Mouse (Mus musculus) small intestine, adult 2 months (tissue): ENCODE measurements around the gene Scnn1b. TPM values are rescaled to one million over a fixed set of nuclear protein-coding genes. Genes with fewer than 3 reads are reported as not detected.

Experiments
- H3K27ac ChIP-seq: fragments of 200-500 bp; 2 replicates; pipeline ENCODE4 v1.5.1; 2012; ENCODE audit warnings: low read depth, low read length, control low read depth, inconsistent platforms; ENCODE audit not compliant: insufficient read depth
- H3K27me3 ChIP-seq: fragments of 200-500 bp; 2 replicates; pipeline ENCODE4 v1.6.1; 2012; ENCODE audit warnings: mild to moderate bottlenecking, moderate library complexity, low read length, inconsistent platforms; ENCODE audit not compliant: control insufficient read depth, insufficient read depth
- H3K36me3 ChIP-seq: fragments of 200-500 bp; 2 replicates; pipeline ENCODE4 v1.6.1; 2012; ENCODE audit warnings: mild to moderate bottlenecking, low read length, control low read depth, inconsistent platforms; ENCODE audit not compliant: control insufficient read depth, insufficient read depth
- H3K4me1 ChIP-seq: fragments of 200-500 bp; 2 replicates; pipeline ENCODE4 v1.6.1; 2012; ENCODE audit warnings: low read length, inconsistent platforms, mixed read lengths; ENCODE audit not compliant: control insufficient read depth, insufficient read depth, insufficient read length
- H3K4me3 ChIP-seq: fragments of 200-500 bp; 2 replicates; pipeline ENCODE4 v1.5.1; 2012; ENCODE audit warnings: low read depth, mild to moderate bottlenecking, control low read depth, inconsistent platforms, low read length, moderate library complexity
- CTCF ChIP-seq: fragments of 200-500 bp; IDR thresholded peaks from 2 replicates; pipeline ENCODE4 v1.5.1; 2012; ENCODE audit warnings: low read depth, mild to moderate bottlenecking, control low read depth, inconsistent platforms, low read length, moderate library complexity, mixed read lengths; ENCODE audit not compliant: insufficient replicate concordance, insufficient read length; ENCODE audit errors: extremely low read depth
- POLR2A ChIP-seq: fragments of 200-500 bp; IDR thresholded peaks from 2 replicates; pipeline ENCODE4 v1.6.1; 2012; ENCODE audit warnings: low read depth, mild to moderate bottlenecking, control low read depth, inconsistent platforms, low read length, moderate library complexity
- WGBS: fragments of 180-500 bp; shearing (Covaris S2); methylation state at CpG from one replicate; pipeline ENCODE4 v1.1.7; 2018; 5-methylcytosine and 5-hydroxymethylcytosine counted together
- polyA plus RNA-seq: library from polyadenylated mRNA; depleted of rRNA; stranded (reverse); fragments of >200 nt; gene quantifications from 2 replicates; pipeline ENCODE4 v1.2.3, GENCODE M21; 2012

Scnn1b gene
- polyA plus RNA-seq, 1 experiment, result 0.10 TPM

DNA sequence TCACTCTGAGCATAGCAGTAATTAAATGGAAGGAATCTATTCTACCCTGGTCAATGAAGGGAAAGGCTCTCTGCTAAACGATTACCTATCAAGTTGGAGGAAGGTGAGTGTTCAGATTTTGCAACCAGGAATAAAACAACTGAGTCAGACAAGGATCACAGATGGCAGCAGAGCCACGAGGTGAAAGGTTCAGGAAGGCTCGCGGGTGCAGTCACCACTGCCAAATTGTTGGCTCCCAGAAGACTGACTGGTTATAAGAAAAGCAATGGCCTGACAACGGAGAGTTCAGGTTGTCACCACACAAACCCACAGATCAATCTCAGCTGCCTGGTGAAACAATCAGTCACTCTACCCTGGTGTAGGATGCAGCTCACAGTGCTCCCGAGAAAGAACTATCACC, 18.9 kb upstream of the Scnn1b start:
- no peak for TF ChIP-seq CTCF
- TF ChIP-seq POLR2A, result no peak
- Histone ChIP-seq H3K27ac (no peak overlapping the region), H3K27me3 (no peaks in the 10 kb centered on the region), H3K4me3 (no peak overlapping the region), H3K4me1 (no peaks in the 10 kb centered on the region), H3K36me3 (no peaks in the 10 kb centered on the region)
- WGBS, result 61% methylated on average over 6 of the region's 6 CpGs

DNA sequence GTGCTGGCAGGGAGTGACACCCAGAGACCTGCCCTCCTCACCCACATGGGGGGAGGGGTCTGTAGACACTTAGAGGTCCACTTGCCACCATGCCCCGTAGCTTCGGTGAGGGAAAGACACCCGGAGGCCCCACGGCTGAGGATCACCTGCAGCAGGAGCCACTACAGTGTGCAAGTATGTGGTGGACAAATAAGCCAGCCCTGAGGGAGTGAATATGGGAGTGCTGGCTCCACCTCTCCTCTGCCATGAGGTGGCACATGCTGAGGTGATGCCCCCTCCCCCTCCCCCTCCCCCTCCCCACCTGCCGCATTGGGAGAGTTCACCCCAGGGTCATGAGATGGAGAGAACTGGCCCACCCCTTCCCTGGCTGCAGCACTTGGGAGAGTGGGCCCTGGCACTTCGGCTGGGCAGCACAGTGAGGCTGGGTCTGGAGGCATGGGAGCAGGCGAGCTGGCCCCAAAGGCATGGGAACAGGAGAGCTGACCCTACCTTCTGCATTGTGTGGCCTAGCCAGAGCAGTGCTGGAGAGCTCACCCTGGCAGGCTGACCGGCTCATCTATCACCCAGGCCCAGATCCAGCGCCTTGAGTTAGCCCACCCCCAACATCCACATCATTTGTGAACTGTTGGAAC, 16.2 kb upstream of the Scnn1b start:
- no peaks in the 10 kb centered on the region for H3K4me1 ChIP-seq
- no peaks in the 10 kb centered on the region for H3K36me3 ChIP-seq
- TF ChIP-seq CTCF, result no peak
- TF ChIP-seq POLR2A, result no peak
- no peak overlapping the region for H3K4me3 ChIP-seq
- 60% methylated on average over 9 of the region's 9 CpGs for WGBS
- H3K27me3 ChIP-seq, result no peaks in the 10 kb centered on the region
- no peak overlapping the region for H3K27ac ChIP-seq

GRCm38 (mm10) chr7:121857177-121857884, 7.5 kb upstream of the Scnn1b start:
- no peak for TF ChIP-seq CTCF
- TF ChIP-seq POLR2A, result no peak
- WGBS, result 57% methylated on average over 11 of the region's 11 CpGs

DNA sequence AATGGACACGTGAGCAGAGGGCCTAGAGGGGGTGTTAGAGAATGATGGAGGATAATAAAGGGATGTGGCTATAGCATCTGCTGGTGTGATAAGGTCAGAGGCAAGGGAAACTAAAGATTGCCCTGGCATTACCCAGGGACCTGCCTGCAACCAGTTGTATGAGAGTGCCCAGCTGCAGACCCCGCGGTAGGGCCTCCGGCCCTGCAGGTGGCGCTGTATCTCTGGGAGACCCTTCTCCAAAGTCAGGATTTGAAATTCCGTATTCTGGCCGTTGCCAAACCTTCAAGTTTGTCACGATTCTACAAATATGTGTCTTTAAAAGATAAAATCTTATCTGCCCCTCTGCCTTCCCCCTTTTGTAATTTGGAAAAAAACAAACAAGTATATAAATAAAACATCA, 5.9 kb upstream of the Scnn1b start:
- peak; percentile 28; the same call in 1 of the 2 replicates for TF ChIP-seq CTCF
- TF ChIP-seq POLR2A, result no peak
- 78% methylated on average over 8 of the region's 8 CpGs for WGBS
- Histone ChIP-seq H3K4me1 (no peaks in the 10 kb centered on the region), H3K36me3 (no peaks in the 10 kb centered on the region), H3K27ac (no peak overlapping the region), H3K4me3 (no peak overlapping the region), H3K27me3 (no peaks in the 10 kb centered on the region)

More at GRCm38 (mm10) chr7:121857177-121857884, 7.5 kb upstream of the Scnn1b start:
- no peaks in the 10 kb centered on the region for H3K36me3 ChIP-seq
- H3K4me1 ChIP-seq, result no peaks in the 10 kb centered on the region
- no peak overlapping the region for H3K4me3 ChIP-seq
- H3K27ac ChIP-seq, result no peak overlapping the region
- no peaks in the 10 kb centered on the region for H3K27me3 ChIP-seq

- no peaks in the 10 kb centered on the region for H3K27me3 ChIP-seq
- no peak overlapping the region for H3K27ac ChIP-seq
- H3K36me3 ChIP-seq, result no peaks in the 10 kb centered on the region
- 75% methylated on average over 3 of the region's 3 CpGs for WGBS
- H3K4me1 ChIP-seq, result no peaks in the 10 kb centered on the region
- TF ChIP-seq POLR2A (no peak), CTCF (no peak)
- H3K4me3 ChIP-seq, result no peak overlapping the region
These were observed 6.8 kb downstream of the Scnn1b start for GRCm38 (mm10) chr7:121871631-121872030.

DNA sequence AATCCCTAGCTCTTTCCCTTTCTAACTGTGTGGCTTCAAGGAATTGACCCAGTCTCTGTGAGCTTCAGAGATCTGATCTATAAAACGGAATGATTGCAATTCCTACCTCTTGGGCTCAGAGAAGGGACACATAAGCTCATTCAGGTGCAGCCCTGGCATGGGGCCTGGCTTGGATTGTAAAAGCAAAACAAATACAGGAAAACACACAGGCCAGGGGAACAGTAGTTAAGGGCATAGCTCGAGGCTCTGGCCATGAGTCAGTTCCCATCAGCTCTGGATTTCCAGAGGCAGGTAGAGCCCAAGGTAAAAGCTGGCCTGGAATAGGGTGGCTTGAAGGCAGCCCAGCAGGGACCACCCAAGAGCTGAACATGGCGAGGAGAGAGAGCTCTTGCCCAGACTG, 9.2 kb downstream of the Scnn1b start:
- H3K27ac ChIP-seq, result no peak overlapping the region
- TF ChIP-seq CTCF (no peak), POLR2A (no peak)
- H3K27me3 ChIP-seq, result no peaks in the 10 kb centered on the region
- no peaks in the 10 kb centered on the region for H3K36me3 ChIP-seq
- no peaks in the 10 kb centered on the region for H3K4me1 ChIP-seq
- H3K4me3 ChIP-seq, result no peak overlapping the region
- WGBS, result 30% methylated on average over 3 of the region's 3 CpGs

GRCm38 (mm10) chr7:121874784-121875183, 9.9 kb downstream of the Scnn1b start:
- Histone ChIP-seq H3K27me3 (no peaks in the 10 kb centered on the region), H3K4me3 (no peak overlapping the region), H3K36me3 (no peaks in the 10 kb centered on the region), H3K4me1 (no peaks in the 10 kb centered on the region), H3K27ac (no peak overlapping the region)
- TF ChIP-seq CTCF (no peak), POLR2A (no peak)
- 68% methylated on average over 7 of the region's 7 CpGs for WGBS

DNA sequence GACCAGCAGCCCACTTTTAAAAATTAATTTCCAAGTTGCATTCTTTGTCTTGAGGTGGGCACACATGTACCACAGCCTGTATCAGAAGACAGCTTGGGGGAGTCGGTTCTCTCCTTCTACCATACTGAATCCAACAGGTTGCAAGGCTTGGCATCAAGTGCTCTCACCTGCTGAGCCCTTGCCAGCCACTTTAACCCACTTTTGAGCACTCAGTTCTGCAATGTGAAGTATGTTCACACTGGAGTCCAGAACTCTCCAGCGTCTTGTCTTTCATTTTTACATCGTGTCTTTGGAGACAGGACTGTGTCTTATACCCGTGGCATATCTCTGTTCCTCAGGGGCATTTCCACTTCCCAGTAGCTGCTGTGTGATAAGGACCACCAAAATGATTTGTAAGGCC, 15.4 kb downstream of the Scnn1b start:
- no peaks in the 10 kb centered on the region for H3K4me1 ChIP-seq
- H3K36me3 ChIP-seq, result no peaks in the 10 kb centered on the region
- 79% methylated on average over 4 of the region's 4 CpGs for WGBS
- H3K27ac ChIP-seq, result no peak overlapping the region
- no peaks in the 10 kb centered on the region for H3K27me3 ChIP-seq
- no peak overlapping the region for H3K4me3 ChIP-seq
- TF ChIP-seq CTCF, result no peak
- TF ChIP-seq POLR2A, result no peak
